Mouse (Mus musculus) adrenal gland, adult 8-10 months (tissue): ENCODE results near the gene Mtfp1. TPM values are rescaled to one million over a fixed set of nuclear protein-coding genes. Genes with fewer than 3 reads are reported as not detected.
A peak's percentile ranks its signal among the peaks of the same experiment; 100 is the strongest.
"Not testable (repeated sequence)": the region's sequence is repeated elsewhere in the genome, so short reads cannot be mapped to it uniquely, and the experiment has no call there.

ENCODE experiments used
- DNase-seq: peaks from one replicate; pipeline ENCODE4 v3.0.0; 2022
- total RNA-seq, 4 experiments: library from RNA; stranded (reverse); gene quantifications; 2 replicates each; pipeline ENCODE4 v1.2.4; 2022

The Mtfp1 gene
- total RNA-seq, 4 experiments from 2014 or later: 17.5 to 21.4 (median 18.9) TPM

GRCm38 (mm10) chr11:4114541-4114940 lies 19.3 kb upstream of the Mtfp1 start:
- DNase-seq: not testable (repeated sequence)

GRCm38 (mm10) chr11:4113970-4114369 lies 18.7 kb upstream of the Mtfp1 start:
- no peak for DNase-seq

- no peak for DNase-seq
Observed at GRCm38 (mm10) chr11:4113496-4113895, 18.3 kb upstream of the Mtfp1 start.

DNA sequence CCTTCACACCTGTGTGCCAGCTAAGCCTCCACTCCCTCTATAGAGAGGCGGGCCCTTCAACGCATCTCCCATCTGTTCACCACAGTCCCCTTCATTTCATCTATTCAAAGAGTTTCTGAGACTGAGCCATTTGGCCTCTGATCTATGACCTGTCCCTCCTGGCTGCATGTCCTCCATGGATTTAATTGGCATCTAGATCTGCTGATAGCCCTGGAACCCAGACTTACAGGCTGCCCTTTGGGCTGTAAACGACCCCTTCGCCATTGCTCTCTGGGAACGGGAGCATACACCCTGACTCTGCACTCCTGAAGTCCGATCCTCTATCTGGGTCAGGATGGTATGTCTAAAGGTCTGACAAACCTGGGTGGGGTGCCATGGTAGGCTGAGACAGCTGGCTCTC lies 17.6 kb upstream of the Mtfp1 start:
- no peak for DNase-seq

DNA sequence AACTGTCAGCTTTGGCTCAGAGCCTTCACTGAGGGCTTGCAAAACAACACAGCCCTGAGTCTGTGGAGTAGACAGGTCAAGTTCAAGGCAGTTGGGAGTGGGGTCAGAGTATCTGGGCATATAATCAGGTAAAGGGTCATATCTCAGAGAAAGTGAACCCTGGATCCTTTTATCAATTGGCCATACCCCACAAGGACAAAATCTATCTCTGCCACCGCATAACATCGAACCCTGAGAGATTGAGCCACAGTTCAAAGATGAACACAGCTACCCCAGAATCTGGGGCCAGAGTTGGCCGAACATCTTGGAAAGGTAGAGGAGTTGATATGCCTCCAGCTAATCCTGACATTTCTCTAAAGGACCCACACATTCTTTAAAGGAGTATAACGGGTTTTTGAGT lies 16.8 kb upstream of the Mtfp1 start:
- no peak for DNase-seq

DNA sequence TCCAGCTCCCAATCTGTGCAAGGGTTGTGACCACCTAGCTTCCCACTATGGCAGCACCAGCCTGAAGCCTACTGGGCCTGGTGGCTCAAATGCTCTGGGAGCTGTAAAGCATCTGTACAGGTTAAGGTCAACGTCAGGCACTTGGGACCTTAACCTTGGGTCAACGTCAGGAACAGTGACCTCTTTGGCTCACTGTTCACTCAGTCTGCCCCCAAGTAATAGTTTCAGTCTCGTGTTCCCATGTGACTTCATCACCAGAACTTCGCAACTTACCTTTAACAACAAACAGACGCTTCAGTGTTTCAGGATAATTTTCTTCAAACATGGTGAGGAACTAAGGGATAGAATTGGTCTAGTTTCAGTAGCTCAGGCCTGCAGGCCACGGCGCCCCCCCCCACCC lies 13.4 kb upstream of the Mtfp1 start:
- no peak for DNase-seq

DNA sequence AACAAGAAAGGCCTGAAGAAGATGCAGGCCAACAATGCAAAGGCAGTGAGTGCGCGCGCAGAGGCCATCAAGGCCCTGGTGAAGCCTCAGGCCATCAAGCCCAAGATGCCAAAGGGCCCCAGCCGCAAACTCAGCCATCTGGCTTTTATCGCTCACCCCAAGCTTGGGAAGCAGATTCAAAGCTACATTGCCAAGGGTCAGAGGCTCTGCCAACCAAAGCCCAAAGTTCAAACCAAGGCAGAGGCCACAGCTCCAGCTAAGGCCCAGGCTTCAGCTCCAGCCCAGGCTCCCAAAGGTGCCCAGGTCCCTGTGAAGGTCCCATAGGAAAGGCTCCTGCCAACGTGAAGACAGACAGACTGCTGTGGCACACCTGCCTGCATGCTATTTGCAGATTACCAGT lies 12.7 kb upstream of the Mtfp1 start:
- not testable (repeated sequence) for DNase-seq

DNA sequence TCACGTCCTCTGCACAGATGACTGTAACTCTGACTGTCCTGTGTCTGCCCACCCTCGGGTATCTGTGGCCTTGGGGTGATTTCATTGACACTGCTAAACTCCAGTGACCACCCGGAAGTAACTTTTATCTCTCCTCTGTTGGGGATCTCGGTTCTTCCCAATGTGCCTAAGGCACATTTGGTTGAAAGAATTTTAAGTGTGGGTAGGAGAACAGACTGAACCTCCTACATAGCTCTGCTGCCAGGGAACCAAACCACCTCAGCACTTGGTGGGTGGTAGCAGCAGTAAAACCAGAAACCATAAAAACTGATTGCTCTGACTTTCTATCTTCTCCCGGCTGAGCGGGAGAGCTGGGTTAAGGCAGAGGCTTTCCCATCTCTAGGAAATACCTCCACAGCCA lies 10.2 kb upstream of the Mtfp1 start:
- DNase-seq: no peak

DNA sequence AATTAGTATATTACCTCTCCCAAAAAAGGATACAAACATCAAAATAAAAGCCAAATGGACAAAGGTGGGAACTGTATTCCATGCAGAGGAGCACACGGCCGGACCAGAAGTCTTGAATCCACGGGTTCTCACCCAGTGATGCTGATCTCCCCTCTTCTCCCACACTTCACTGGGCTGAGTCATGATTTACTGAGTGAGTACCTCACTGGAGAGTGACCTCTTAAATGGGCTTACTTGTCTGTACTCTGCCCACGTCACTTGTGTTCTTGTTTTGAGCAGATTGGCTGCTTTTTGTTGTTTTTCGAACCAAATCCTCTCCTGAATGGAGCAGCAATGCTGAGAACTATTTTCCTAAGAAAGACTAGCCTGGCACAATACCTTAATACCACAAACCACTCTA lies 9.7 kb upstream of the Mtfp1 start:
- DNase-seq: no peak

DNA sequence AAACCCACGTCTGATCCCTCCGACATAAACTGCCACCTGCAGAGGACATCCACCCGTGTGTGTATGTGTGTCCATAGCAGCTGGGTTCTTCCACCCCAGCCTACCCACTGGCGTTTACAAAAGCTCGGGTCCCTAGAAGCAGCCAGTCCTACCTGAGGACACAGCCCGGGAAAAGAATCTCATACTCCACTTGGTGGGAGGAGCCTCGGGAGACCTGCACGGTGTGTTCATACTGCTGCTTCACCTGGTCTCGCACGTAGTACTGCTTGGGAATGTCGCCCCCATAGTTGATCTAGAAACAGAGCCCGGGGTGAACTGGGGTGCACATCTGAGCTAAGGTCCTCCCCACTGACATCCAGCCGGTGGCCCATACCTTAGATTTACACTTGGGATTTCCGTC lies 8.3 kb upstream of the Mtfp1 start:
- DNase-seq: no peak

GRCm38 (mm10) chr11:4101851-4102250 lies 6.6 kb upstream of the Mtfp1 start:
- no peak for DNase-seq

DNA sequence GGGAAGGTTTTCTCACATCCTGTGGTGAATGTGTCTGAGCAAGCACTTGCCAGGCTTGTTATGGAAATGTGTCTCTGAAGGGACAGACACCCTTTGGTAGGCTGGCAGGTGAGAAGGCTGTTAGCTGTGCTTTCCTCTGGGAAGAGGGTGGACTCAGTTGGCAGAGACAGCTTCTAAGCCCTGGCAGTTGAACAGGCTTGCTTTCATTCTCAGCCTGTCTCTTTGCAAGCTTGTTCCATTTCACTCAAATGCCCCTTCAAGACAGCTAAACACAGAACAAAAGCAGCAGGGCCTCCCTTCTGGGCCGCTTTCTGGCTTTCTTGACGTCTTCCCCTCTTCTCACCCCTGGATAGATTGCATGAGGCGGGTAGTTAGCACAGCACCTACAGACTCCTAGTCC lies 4.2 kb upstream of the Mtfp1 start:
- DNase-seq: no peak

- DNase-seq: no peak
Observed at GRCm38 (mm10) chr11:4098816-4099215, 3.6 kb upstream of the Mtfp1 start.

DNA sequence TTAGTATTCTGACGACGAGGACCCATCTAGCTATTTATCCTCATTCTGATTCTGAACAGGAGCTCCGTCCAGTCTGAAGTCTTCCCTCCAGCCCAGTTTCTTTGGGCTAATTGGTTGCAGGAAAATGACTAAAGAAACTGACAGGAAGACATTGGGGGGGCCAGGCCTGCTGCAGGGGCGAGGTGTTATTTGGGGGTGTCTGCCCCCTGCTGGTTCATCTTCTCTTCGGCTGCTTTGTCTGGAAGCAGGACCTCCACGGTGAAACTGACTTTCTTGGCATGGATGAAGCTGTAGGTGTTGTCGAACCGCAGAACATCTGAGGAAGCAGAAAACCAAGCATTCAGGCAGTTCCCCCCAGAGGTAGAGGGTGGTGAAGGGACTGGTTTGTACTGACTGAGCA lies 2.9 kb upstream of the Mtfp1 start:
- DNase-seq: no peak

- DNase-seq: no peak
Observed at GRCm38 (mm10) chr11:4097091-4097621, 1.9 kb upstream of the Mtfp1 start.

- peak; percentile 99 for DNase-seq
Observed at GRCm38 (mm10) chr11:4096054-4096984, 1.1 kb upstream of the Mtfp1 start.

- peak; percentile 50 for DNase-seq
Observed at GRCm38 (mm10) chr11:4094378-4095170, 671 bp downstream of the Mtfp1 start.

GRCm38 (mm10) chr11:4093459-4094377 lies 1.5 kb downstream of the Mtfp1 start:
- DNase-seq: no peak

DNA sequence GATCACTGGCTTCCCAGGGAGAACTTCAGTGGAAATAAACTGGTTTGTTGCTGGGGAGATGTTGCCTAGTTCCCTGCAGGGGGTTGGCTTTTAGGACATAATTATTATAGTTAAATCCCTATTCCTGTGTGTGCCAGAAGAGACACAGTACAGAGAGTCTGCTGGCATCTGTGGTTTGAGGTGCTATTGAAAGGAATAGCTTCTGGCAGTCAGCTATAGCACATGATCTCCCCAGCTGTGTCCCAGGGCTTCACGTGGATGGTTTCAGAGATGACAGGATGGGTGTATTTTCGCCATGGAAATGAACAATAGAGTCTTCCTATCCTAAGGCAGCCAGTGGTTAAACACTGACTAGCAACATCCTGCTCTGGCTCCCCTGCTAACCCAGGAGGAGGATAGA lies 8.0 kb downstream of the Mtfp1 start:
- no peak for DNase-seq

DNA sequence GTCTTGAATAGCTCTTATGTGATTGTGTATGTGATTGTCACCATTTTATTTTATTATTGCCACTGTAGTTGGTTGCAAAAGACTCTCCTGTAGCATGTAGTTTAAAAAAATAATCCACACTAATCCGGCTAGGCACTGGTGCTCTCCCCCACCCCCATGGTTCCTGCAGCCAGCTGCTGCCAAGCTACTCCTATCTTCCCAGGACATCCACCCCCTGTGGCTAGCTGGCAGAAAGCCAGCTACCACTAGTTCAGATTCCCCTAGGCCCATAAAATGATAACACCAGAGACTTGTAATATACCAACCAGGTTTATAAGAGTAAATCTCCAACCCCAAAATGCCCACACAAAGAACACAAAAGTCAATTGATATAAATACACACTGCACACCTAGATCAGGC lies 9.0 kb downstream of the Mtfp1 start:
- DNase-seq: no peak

- DNase-seq: peak; percentile 24
Observed at GRCm38 (mm10) chr11:4083316-4084078, 11.7 kb downstream of the Mtfp1 start.
